Mouse (Mus musculus) hindbrain, embryonic 15.5 days (tissue): ENCODE data around the gene Lrrc43. TPM values are rescaled to one million over a fixed set of nuclear protein-coding genes. Genes with fewer than 3 reads are reported as not detected.

Source experiments
- ATAC-seq: fragments of 200-750 bp; cut with Nextera tagmentation; 2 replicates; pipeline ENCODE4 v1.8.0; 2017; ENCODE audit warnings: low read depth, moderate number of reproducible peaks, moderate TSS enrichment; ENCODE audit not compliant: low FRiP score
- H3K27ac ChIP-seq: fragments of 300-500 bp; sonication (generic); replicated peaks from 2 replicates; pipeline ENCODE4 v1.5.1; 2015; ENCODE audit warnings: mild to moderate bottlenecking, inconsistent platforms
- H3K27me3 ChIP-seq: fragments of 300-500 bp; sonication (generic); 2 replicates; pipeline ENCODE4 v1.6.1; 2015; ENCODE audit warnings: control low read depth, inconsistent platforms
- H3K36me3 ChIP-seq: fragments of 300-500 bp; sonication (generic); 2 replicates; pipeline ENCODE4 v1.6.1; 2015; ENCODE audit warnings: control low read depth, inconsistent platforms
- H3K4me1 ChIP-seq: fragments of 300-500 bp; sonication (generic); replicated peaks from 2 replicates; pipeline ENCODE4 v1.6.1; 2015; ENCODE audit warnings: control low read depth, inconsistent platforms
- H3K4me2 ChIP-seq: fragments of 300-500 bp; sonication (generic); 2 replicates; pipeline ENCODE4 v1.6.1; 2015; ENCODE audit warnings: moderate library complexity, mild to moderate bottlenecking, inconsistent platforms
- H3K4me3 ChIP-seq: fragments of 300-500 bp; sonication (generic); 2 replicates; pipeline ENCODE4 v1.5.1; 2015; ENCODE audit warnings: mild to moderate bottlenecking, inconsistent platforms
- H3K9ac ChIP-seq: fragments of 300-500 bp; sonication (generic); 2 replicates; pipeline ENCODE4 v1.6.1; 2015; ENCODE audit warnings: inconsistent platforms
- H3K9me3 ChIP-seq: fragments of 300-500 bp; sonication (generic); 2 replicates; pipeline ENCODE4 v1.6.1; 2016; ENCODE audit warnings: control low read depth, inconsistent platforms
- WGBS: fragments of 180-500 bp; shearing (Covaris S2); methylation state at CpG from one replicate; pipeline ENCODE4 v1.1.7; 2015; 5-methylcytosine and 5-hydroxymethylcytosine counted together
- polyA plus RNA-seq: library from polyadenylated mRNA; unstranded; fragments of >200 nt; fragmentation: Nextera tagmentation; extraction: Ambion mirVana; gene quantifications from 2 replicates; pipeline ENCODE4 v1.2.1, GENCODE M21; 2015

Lrrc43 gene
- 0.38 and 0.43 TPM in 2 replicates for polyA plus RNA-seq

DNA sequence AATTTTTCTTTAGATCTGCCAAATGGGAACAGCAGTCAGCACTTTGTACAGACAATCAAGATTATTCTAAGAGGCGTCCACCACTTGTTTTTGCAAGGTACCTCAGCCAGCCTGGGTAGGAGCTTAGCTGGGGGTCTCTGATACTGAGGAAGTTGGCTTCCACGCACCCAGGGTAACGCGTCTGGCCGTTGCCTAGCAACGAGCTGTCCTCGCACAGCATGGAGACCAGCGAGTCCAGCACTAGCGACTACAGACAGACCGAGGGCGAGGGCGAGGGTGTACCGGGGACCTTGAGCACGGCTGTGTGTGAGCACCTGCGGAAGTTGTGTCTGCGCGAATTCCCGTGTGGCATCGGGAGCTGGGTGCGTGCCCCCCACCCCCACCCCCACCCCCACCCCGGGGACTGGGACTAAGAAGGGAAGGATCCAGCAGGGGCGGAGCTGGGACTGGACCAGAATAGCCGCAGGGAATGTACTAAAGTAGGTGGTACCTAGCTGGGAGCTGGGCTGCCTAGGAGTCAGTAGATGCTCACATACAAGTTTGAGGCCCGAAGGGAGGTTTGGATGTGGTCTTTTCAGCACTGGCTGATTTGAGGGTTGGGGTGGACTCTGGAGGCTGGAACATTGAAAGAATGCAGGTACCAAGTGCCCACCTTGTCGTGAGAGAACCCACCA, at the start of gene Lrrc43, which contains the start of gene Il31:
Gene Lrrc43 (plus strand): TSS at position 194 of the 674 bp plus-strand sequence.
Gene Il31 (minus strand): TSS at position 378 of the 674 bp plus-strand sequence.
- ATAC-seq, result peak; percentile 78
- Histone ChIP-seq H3K4me3 (peak within 1 kb of the TSS; percentile 29), H3K9ac (no peak within 1 kb of the TSS), H3K27me3 (no peaks in the 10 kb centered on the region), H3K27ac (no peak within 1 kb of the TSS), H3K9me3 (no peaks in the 10 kb centered on the region), H3K36me3 (no peaks in the 10 kb centered on the region), H3K4me1 (peaks cover 8% of the 10 kb centered on the region), H3K4me2 (peak within 1 kb of the TSS; percentile 62)
- 7% methylated on average over 25 of the region's 25 CpGs for WGBS

DNA sequence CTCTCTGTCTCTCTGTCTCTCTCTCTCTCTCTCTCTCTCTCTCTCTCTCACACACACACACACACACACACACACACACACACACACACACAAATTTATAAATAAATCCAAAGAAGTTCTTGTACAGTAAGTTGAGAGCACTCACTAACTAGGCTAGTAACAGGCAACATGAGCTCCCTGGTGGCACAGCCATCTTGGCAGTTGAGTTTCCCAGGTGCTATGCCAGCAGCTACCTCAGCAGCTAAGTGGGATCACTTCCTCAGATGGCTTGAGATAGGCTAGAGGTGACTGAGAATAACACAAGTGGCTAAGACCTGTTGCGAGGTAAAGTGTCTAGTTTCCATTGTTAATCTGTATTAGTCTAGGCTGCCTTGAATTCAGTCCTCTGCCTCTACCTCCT, 49.8 kb upstream of the Lrrc43 start:
- Histone ChIP-seq H3K4me1 (peaks cover 15% of the 10 kb centered on the region), H3K4me3 (no peak overlapping the region), H3K4me2 (no peak overlapping the region), H3K36me3 (peaks cover 18% of the 10 kb centered on the region), H3K27me3 (no peaks in the 10 kb centered on the region), H3K9me3 (no peaks in the 10 kb centered on the region), H3K27ac (no peak overlapping the region), H3K9ac (no peak overlapping the region)
- ATAC-seq, result no peak
- WGBS, result 93% methylated on average over 1 of the region's 1 CpGs

DNA sequence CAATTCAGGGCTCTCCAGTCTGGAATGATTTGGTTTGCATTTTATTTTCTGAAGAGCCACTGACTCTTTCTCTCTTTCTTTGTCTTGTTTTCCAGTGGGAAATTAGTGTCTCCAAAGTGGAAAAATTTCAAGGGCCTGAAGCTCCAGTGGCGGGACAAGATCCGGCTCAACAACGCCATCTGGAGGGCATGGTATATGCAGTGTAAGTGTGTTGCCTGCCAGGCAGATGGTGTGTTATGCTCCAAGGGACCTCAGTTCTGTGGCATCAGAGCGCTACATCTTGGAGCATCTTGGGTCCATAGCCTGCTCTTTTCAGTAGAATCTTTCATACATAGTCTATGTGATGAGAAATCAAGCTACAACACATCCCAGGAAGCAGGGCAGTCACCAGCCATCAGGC, 49.2 kb upstream of the Lrrc43 start:
- no peak overlapping the region for H3K4me3 ChIP-seq
- H3K27me3 ChIP-seq, result no peaks in the 10 kb centered on the region
- H3K4me1 ChIP-seq, result peaks cover 15% of the 10 kb centered on the region
- H3K36me3 ChIP-seq, result peaks cover 22% of the 10 kb centered on the region
- no peak for ATAC-seq
- H3K27ac ChIP-seq, result no peak overlapping the region
- 81% methylated on average over 4 of the region's 4 CpGs for WGBS
- no peak overlapping the region for H3K4me2 ChIP-seq
- H3K9ac ChIP-seq, result no peak overlapping the region
- H3K9me3 ChIP-seq, result no peaks in the 10 kb centered on the region

DNA sequence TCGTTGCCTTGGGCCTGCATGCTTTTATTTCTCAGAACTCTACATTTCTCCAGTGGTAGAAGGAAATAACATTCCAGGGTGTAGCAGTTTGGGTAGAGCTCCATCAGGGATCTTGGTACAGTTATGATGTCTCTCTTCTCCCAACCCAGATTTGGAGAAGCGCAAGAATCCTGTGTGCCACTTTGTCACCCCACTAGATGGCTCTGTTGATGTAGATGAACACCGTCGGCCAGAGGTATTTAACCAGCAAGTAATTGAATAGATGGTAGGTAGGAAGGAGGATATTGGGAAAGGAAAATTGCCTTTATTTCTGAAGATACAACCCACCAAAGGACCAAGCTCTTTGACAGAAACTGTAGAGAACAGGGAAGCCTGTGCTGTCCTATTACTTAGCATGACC, 48.4 kb upstream of the Lrrc43 start:
- Histone ChIP-seq H3K4me1 (peaks cover 14% of the 10 kb centered on the region), H3K36me3 (peaks cover 29% of the 10 kb centered on the region), H3K4me3 (no peak overlapping the region), H3K27ac (no peak overlapping the region), H3K4me2 (no peak overlapping the region), H3K9me3 (no peaks in the 10 kb centered on the region), H3K27me3 (no peaks in the 10 kb centered on the region), H3K9ac (no peak overlapping the region)
- 58% methylated on average over 4 of the region's 4 CpGs for WGBS
- ATAC-seq, result no peak

DNA sequence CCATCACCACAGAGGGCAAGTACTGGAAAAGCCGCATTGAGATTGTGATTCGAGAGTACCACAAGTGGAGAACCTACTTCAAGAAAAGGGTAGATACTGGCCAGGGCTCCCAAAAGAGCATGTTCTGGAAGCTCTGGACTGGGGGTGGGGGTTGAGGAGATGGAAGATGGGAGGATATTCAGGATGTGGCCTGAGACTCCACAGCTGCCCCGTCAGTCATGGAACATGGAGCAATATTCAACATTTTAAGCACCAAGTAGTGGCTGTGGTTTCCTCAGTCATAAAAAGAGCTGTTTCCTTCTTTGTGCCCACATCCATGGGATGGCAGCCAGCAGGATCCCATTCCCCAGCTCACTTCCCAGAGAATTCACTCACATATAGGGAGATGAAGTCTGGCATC, 46.8 kb upstream of the Lrrc43 start:
- no peak for ATAC-seq
- Histone ChIP-seq H3K4me3 (no peak overlapping the region), H3K4me2 (no peak overlapping the region), H3K4me1 (no peaks in the 10 kb centered on the region), H3K36me3 (peaks cover 43% of the 10 kb centered on the region), H3K27ac (no peak overlapping the region), H3K27me3 (no peaks in the 10 kb centered on the region), H3K9me3 (no peaks in the 10 kb centered on the region), H3K9ac (no peak overlapping the region)
- 94% methylated on average over 3 of the region's 3 CpGs for WGBS

DNA sequence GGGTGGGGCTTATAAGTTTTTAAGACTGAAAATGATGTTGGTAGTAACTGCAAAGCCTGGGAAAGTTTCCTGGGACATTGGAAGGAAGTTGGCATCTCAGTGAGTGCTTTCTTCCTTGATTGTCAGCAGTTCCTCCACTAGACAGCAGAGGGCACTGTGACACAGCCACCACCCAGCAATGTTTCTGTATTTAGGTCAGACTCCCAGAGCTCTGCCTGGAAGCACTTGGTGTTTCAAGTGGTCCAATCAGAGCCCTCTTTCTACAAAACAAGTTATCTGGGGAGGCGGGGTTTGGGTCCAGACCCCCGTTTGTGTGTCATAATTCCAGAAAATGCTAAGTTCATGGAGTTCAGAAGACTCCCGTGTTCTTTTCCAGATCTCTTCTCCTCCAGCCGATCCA, 45.0 kb upstream of the Lrrc43 start:
- H3K27me3 ChIP-seq, result no peaks in the 10 kb centered on the region
- no peak overlapping the region for H3K4me3 ChIP-seq
- H3K27ac ChIP-seq, result no peak overlapping the region
- H3K36me3 ChIP-seq, result peaks cover 58% of the 10 kb centered on the region
- WGBS, result 48% methylated on average over 4 of the region's 4 CpGs
- no peak for ATAC-seq
- H3K4me1 ChIP-seq, result no peaks in the 10 kb centered on the region
- H3K9me3 ChIP-seq, result no peaks in the 10 kb centered on the region
- no peak overlapping the region for H3K9ac ChIP-seq
- H3K4me2 ChIP-seq, result no peak overlapping the region

DNA sequence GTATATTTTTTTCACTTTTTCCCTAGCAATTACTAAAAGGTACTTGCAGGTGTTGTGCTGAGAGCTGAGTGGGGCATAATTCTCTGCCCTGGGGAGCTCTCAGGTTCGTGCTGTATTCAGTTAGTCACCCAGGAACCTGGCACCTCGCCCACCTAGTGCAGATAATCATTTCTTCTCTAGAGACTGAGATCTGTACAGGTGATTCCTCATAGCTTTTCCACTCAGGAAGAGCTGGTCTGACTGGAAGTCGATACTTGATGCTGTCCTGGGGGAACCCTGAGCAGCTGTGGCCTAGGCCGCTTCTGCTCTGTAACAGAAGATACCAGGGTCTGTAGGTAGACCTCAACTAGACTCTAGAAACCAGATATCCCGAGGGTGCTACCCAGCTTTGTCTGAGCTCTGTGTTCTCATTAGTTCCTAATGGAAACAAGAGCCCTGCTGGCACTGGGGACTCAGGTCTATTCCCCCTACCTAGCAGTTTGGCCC, 44.2 kb upstream of the Lrrc43 start:
- Histone ChIP-seq H3K4me3 (no peak overlapping the region), H3K36me3 (peaks cover 67% of the 10 kb centered on the region)
- WGBS, result 91% methylated on average over 5 of the region's 5 CpGs

DNA sequence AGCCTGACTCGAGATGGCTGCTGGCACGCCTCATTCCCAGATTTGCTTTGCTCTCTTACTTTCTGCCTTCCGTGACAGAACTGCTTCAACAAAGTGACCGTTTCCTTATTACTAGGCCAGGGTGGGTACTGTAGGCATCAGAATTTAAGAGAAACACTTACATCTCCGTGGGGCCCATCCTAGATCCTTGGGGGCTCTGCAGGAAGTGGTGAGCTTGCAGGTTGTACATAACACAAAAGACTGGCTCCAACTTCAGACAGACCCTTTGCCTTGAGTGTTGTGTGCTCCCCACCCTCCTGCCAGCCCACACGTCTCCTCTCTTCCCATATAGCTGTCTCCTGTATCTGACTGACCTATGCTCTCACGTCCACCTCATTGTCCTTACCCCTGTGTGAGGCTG, 37.2 kb upstream of the Lrrc43 start:
- no peak overlapping the region for H3K4me3 ChIP-seq

More for the DNA sequence above, 44.2 kb upstream of the Lrrc43 start:
- Histone ChIP-seq H3K27me3 (no peaks in the 10 kb centered on the region), H3K4me2 (no peak overlapping the region), H3K27ac (no peak overlapping the region), H3K9me3 (no peaks in the 10 kb centered on the region), H3K4me1 (no peaks in the 10 kb centered on the region), H3K9ac (no peak overlapping the region)
- no peak for ATAC-seq

DNA sequence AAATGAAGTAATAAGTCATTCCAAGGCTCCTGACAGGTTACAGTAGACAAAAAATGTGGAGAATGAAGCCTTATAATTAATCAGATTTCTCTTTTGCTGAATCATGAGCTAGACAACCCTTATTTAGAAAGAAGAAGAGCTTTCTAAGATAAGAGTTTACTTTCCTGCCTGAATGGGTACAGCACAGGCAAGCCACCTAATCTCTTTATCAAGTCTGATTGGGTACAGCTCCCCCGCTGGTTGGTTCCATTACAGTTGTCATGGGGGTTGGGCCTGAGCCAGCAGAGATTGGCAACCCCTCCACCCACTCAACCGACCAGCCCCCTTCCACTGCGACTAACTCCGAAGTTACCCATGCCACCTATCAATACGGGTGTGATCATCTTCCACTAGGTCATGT, 27.7 kb upstream of the Lrrc43 start:
- no peaks in the 10 kb centered on the region for H3K27me3 ChIP-seq
- H3K4me2 ChIP-seq, result no peak overlapping the region
- ATAC-seq, result no peak
- H3K9me3 ChIP-seq, result no peaks in the 10 kb centered on the region
- WGBS, result 66% methylated on average over 5 of the region's 5 CpGs
- no peak overlapping the region for H3K27ac ChIP-seq
- peaks cover 9% of the 10 kb centered on the region for H3K36me3 ChIP-seq
- no peak overlapping the region for H3K9ac ChIP-seq
- H3K4me1 ChIP-seq, result no peaks in the 10 kb centered on the region
- H3K4me3 ChIP-seq, result no peak overlapping the region

More for the DNA sequence above, 37.2 kb upstream of the Lrrc43 start:
- Histone ChIP-seq H3K4me2 (no peak overlapping the region), H3K4me1 (no peaks in the 10 kb centered on the region), H3K27ac (no peak overlapping the region), H3K36me3 (peaks cover 86% of the 10 kb centered on the region), H3K9me3 (no peaks in the 10 kb centered on the region), H3K27me3 (no peaks in the 10 kb centered on the region), H3K9ac (no peak overlapping the region)
- 95% methylated on average over 7 of the region's 7 CpGs for WGBS
- no peak for ATAC-seq

DNA sequence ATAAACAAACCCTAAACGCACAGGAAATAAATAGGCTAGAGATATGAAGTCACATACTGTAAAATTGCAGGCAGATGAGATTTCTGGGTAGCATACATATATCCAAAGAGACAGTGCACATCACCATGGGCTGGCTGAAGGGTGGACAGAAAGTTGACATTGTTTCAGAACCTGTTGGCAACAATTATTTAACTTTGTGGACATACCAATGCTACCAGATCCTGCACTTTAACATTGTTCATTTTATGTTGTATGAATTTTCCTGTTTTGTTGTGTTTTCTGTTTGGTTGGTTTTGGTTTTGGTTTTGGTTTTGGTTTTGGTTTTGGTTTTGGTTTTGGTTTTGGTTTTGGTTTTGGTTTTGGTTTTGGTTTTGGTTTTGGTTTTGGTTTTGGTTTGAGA, 24.5 kb upstream of the Lrrc43 start:
- Histone ChIP-seq H3K4me3 (no peak overlapping the region), H3K27me3 (no peaks in the 10 kb centered on the region), H3K4me2 (no peak overlapping the region), H3K4me1 (no peaks in the 10 kb centered on the region), H3K27ac (no peak overlapping the region), H3K9ac (no peak overlapping the region), H3K36me3 (no peaks in the 10 kb centered on the region), H3K9me3 (no peaks in the 10 kb centered on the region)
- ATAC-seq, result no peak
- WGBS, result 88% methylated on average over 1 of the region's 1 CpGs

DNA sequence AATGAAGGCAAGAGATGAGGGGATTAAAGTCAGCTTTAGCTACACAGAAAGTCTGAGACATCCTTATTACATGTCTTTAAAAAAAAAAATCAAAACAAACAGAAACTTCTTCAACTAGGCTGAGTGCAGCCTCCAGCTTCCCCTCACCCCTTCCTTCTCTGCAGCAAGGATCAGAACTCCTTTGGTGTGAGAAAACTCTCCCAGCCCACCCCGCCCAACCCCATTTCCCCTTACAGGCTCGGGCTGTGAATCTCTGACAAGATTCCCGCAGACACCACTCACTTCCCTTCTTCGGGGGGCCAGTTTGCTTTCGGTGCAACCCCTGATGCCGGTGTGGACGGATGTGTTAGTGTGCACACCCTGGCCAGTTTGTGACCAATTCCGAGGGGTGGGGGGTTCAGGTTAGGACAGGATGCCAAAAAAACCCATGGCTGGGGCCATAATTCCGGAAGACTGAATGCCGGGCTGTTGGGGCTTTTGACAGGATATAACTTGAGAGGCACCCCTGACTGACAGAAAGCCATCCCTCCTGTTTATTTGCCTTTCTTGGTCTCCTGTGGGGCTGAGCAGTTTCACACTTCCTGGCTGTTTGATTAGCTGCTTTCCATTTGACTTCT, 18.2 kb upstream of the Lrrc43 start:
- H3K4me2 ChIP-seq, result no peak overlapping the region
- WGBS, result 70% methylated on average over 10 of the region's 10 CpGs
- ATAC-seq, result no peak

DNA sequence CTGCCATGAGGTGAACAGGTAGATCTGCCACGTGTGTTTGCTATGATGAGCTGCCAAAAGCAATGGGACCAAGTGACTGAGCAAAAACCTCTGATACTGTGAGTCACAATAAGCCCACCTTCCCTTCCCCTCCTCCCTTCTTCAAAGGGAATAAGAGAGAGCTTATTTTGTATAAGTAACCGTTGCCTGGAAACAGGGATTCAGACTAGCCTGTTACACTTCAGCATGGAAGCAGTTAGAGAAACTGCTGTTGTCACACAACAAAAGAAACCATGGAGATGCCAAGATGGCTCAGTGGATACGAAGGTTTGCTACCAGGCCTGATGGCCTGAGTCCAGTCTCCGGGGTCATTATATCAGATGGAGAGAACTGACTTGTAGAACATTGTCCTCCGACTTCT, 15.3 kb upstream of the Lrrc43 start:
- Histone ChIP-seq H3K4me1 (no peaks in the 10 kb centered on the region), H3K27ac (no peak overlapping the region), H3K27me3 (no peaks in the 10 kb centered on the region), H3K4me2 (no peak overlapping the region), H3K9ac (no peak overlapping the region), H3K36me3 (no peaks in the 10 kb centered on the region), H3K9me3 (no peaks in the 10 kb centered on the region), H3K4me3 (no peak overlapping the region)
- WGBS, result 47% methylated on average over 5 of the region's 5 CpGs
- ATAC-seq, result no peak

More for the DNA sequence above, 18.2 kb upstream of the Lrrc43 start:
- no peak overlapping the region for H3K4me3 ChIP-seq
- H3K9ac ChIP-seq, result no peak overlapping the region
- no peaks in the 10 kb centered on the region for H3K9me3 ChIP-seq
- H3K27ac ChIP-seq, result no peak overlapping the region
- no peaks in the 10 kb centered on the region for H3K36me3 ChIP-seq
- no peaks in the 10 kb centered on the region for H3K27me3 ChIP-seq
- no peaks in the 10 kb centered on the region for H3K4me1 ChIP-seq
